Mouse (Mus musculus): ENCODE data around the gene Slc6a8.

Slc6a8 gene

GRCm38 (mm10) chrX:73672879-73673618 is at the start of gene Slc6a8:
TSS of gene Slc6a8 (plus strand) at chrX:73673150.
- in situ Hi-C loops (cut with MboI, MseI), result no loop called here

GRCm38 (mm10) chrX:73626981-73627380 is 46.0 kb upstream of the Slc6a8 start:
- in situ Hi-C loops (cut with MboI, MseI), result no loop called here

- in situ Hi-C loops (cut with MboI, MseI), result no loop called here
Observed at GRCm38 (mm10) chrX:73635425-73635824, 37.5 kb upstream of the Slc6a8 start.

GRCm38 (mm10) chrX:73637415-73637814 is 35.5 kb upstream of the Slc6a8 start:
- in situ Hi-C loops (cut with MboI, MseI), result no loop called here

- in situ Hi-C loops (cut with MboI, MseI), result no loop called here
Observed at GRCm38 (mm10) chrX:73639255-73639675, 33.7 kb upstream of the Slc6a8 start, which contains the start of gene Dusp9. TSS of gene Dusp9 (plus strand) at chrX:73639419.

- in situ Hi-C loops (cut with MboI, MseI), result no loop called here
Observed at GRCm38 (mm10) chrX:73639901-73640469, 33.0 kb upstream of the Slc6a8 start.

GRCm38 (mm10) chrX:73645121-73645520 is 27.8 kb upstream of the Slc6a8 start:
- in situ Hi-C loops (cut with MboI, MseI), result no loop called here

- in situ Hi-C loops (cut with MboI, MseI), result loop anchor here (5.0 kb wide), 1 partner anchor 74 kb away; no protein-coding TSS in a partner anchor
Observed at GRCm38 (mm10) chrX:73650869-73651268, 22.1 kb upstream of the Slc6a8 start.

- in situ Hi-C loops (cut with MboI, MseI), result loop anchor here (5.0 kb wide), 1 partner anchor 76 kb away; no protein-coding TSS in a partner anchor
Observed at GRCm38 (mm10) chrX:73653392-73653791, 19.6 kb upstream of the Slc6a8 start.

- in situ Hi-C loops (cut with MboI, MseI), result loop anchor here (5.0 kb wide), 1 partner anchor 77 kb away; no protein-coding TSS in a partner anchor
Observed at GRCm38 (mm10) chrX:73654177-73654576, 18.8 kb upstream of the Slc6a8 start.

GRCm38 (mm10) chrX:73655529-73655928 is 17.4 kb upstream of the Slc6a8 start:
- in situ Hi-C loops (cut with MboI, MseI), result loop anchor here (5.0 kb wide), 1 partner anchor 598 kb away; no protein-coding TSS in a partner anchor

GRCm38 (mm10) chrX:73658391-73658790 is 14.6 kb upstream of the Slc6a8 start:
- in situ Hi-C loops (cut with MboI, MseI), result loop anchor here (5.0 kb wide), 1 partner anchor 601 kb away; no protein-coding TSS in a partner anchor

- in situ Hi-C loops (cut with MboI, MseI), result loop anchor here (5.0 kb wide), 1 partner anchor 602 kb away; no protein-coding TSS in a partner anchor
Observed at GRCm38 (mm10) chrX:73658936-73659574, 13.9 kb upstream of the Slc6a8 start.

GRCm38 (mm10) chrX:73659575-73660283 is 13.2 kb upstream of the Slc6a8 start, which contains the start of gene Pnck:
TSS of gene Pnck (minus strand) at chrX:73660117.
- in situ Hi-C loops (cut with MboI, MseI), result loop anchor here (5.0 kb wide), 1 partner anchor 602 kb away; no protein-coding TSS in a partner anchor

- in situ Hi-C loops (cut with MboI, MseI), result no loop called here
Observed at GRCm38 (mm10) chrX:73660284-73660665, 12.7 kb upstream of the Slc6a8 start.

- in situ Hi-C loops (cut with MboI, MseI), result no loop called here
Observed at GRCm38 (mm10) chrX:73663143-73663542, 9.8 kb upstream of the Slc6a8 start.

- in situ Hi-C loops (cut with MboI, MseI), result no loop called here
Observed at GRCm38 (mm10) chrX:73672031-73672431, 919 bp upstream of the Slc6a8 start.

- in situ Hi-C loops (cut with MboI, MseI), result no loop called here
Observed at GRCm38 (mm10) chrX:73673619-73673967, 643 bp downstream of the Slc6a8 start.

- in situ Hi-C loops (cut with MboI, MseI), result no loop called here
Observed at GRCm38 (mm10) chrX:73673968-73674661, 1.2 kb downstream of the Slc6a8 start.

GRCm38 (mm10) chrX:73675231-73675630 is 2.3 kb downstream of the Slc6a8 start:
- in situ Hi-C loops (cut with MboI, MseI), result no loop called here

GRCm38 (mm10) chrX:73676668-73677067 is 3.7 kb downstream of the Slc6a8 start:
- in situ Hi-C loops (cut with MboI, MseI), result no loop called here

Measured in T-helper 1 cell (primary cell).